Mouse (Mus musculus): ENCODE data around the gene Morn1.

Morn1 gene

GRCm38 (mm10) chr4:155140150-155140549, 53.8 kb downstream of the Morn1 start:
- no peak for DNase-seq (ENCODE audit: low spot score)

- no peak for DNase-seq (ENCODE audit: low spot score)
Measured at GRCm38 (mm10) chr4:155140795-155141265, 54.5 kb downstream of the Morn1 start.

- DNase-seq (ENCODE audit: low spot score): no peak
Measured at GRCm38 (mm10) chr4:155142836-155143235, 56.5 kb downstream of the Morn1 start.

GRCm38 (mm10) chr4:155143411-155143810, 57.0 kb downstream of the Morn1 start:
- DNase-seq (ENCODE audit: low spot score): no peak

GRCm38 (mm10) chr4:155143871-155144502, 57.6 kb downstream of the Morn1 start:
- peak; percentile 69 for DNase-seq (ENCODE audit: low spot score)

- no peak for DNase-seq (ENCODE audit: low spot score)
Measured at GRCm38 (mm10) chr4:155144548-155145180, 58.3 kb downstream of the Morn1 start.

- no peak for DNase-seq (ENCODE audit: low spot score)
Measured at GRCm38 (mm10) chr4:155146107-155146823, 59.9 kb downstream of the Morn1 start.

GRCm38 (mm10) chr4:155148453-155148852, 62.1 kb downstream of the Morn1 start:
- DNase-seq (ENCODE audit: low spot score): no peak

GRCm38 (mm10) chr4:155148910-155149698, 62.7 kb downstream of the Morn1 start:
- DNase-seq (ENCODE audit: low spot score): no peak

- no peak for DNase-seq (ENCODE audit: low spot score)
Measured at GRCm38 (mm10) chr4:155149941-155150275, 63.5 kb downstream of the Morn1 start.

- DNase-seq (ENCODE audit: low spot score): peak; percentile 73
Measured at GRCm38 (mm10) chr4:155150276-155151113, 64.1 kb downstream of the Morn1 start.

GRCm38 (mm10) chr4:155151221-155151788, 64.9 kb downstream of the Morn1 start:
- no peak for DNase-seq (ENCODE audit: low spot score)

GRCm38 (mm10) chr4:155151845-155152244, 65.5 kb downstream of the Morn1 start:
- DNase-seq (ENCODE audit: low spot score): no peak

- no peak for DNase-seq (ENCODE audit: low spot score)
Measured at GRCm38 (mm10) chr4:155152476-155152875, 66.1 kb downstream of the Morn1 start.

GRCm38 (mm10) chr4:155153389-155154072, 67.2 kb downstream of the Morn1 start:
- DNase-seq (ENCODE audit: low spot score): no peak

GRCm38 (mm10) chr4:155154986-155155385, 68.6 kb downstream of the Morn1 start:
- no peak for DNase-seq (ENCODE audit: low spot score)

- DNase-seq (ENCODE audit: low spot score): no peak
Measured at GRCm38 (mm10) chr4:155156734-155157133, 70.4 kb downstream of the Morn1 start.

GRCm38 (mm10) chr4:155157871-155158542, 71.6 kb downstream of the Morn1 start:
- DNase-seq (ENCODE audit: low spot score): no peak

- no peak for DNase-seq (ENCODE audit: low spot score)
Measured at GRCm38 (mm10) chr4:155158543-155158917, 72.2 kb downstream of the Morn1 start.

All from layer of hippocampus, adult 11-12 months (tissue).